Mouse (Mus musculus): ENCODE measurements around the gene Sox10. TPM values are rescaled to one million over a fixed set of nuclear protein-coding genes. Genes with fewer than 3 reads are reported as not detected.

Gene Sox10
- total RNA-seq, 2 experiments from 2014 or later, result 22.5 to 27.0 TPM

DNA sequence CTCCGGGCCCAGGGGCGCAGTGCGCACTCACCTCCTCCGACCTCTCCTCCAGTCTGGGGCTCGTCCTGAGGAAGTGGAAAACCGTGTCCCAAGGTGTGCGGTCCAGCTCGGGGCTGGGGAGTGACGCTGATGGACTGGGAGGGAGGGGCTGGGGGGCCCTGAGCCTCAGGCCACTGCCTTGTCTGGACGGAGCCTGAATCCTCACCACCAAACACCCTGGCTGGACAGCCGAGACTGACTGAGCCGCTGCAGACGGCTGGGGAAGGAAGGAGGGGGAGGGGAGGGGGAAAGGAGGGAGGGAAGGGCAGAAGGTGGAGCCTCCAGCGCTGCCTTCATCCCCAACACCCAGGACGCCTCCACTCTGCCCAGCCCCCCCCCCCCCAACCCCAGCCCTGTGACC lies 789 bp downstream of the Sox10 start:
- intact Hi-C loops (cut with DNase I), result no loop called here
- DNase-seq (ENCODE audit: extremely low spot score in 1 of 2, low spot score in 2 of 2), result no peak

DNA sequence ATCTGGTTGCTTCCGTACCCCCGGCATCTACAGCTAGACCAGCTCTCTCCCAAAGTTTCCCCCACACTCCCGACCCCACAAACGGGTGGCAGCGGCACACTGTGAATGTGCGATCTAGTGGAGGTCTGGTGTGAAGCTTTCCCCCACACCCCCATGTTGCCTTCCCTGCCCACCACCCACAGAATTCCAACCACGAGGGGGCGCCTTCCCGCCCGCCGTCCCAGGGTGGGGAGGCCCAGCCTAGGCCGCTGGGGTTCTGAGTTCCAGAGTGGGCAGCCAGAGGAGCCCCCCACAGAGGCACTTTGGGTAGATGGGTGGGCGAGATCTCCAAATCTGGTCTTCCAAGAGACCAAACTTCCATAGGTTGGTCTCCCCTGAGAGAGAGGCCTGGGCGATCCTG lies 2.2 kb downstream of the Sox10 start:
- DNase-seq (ENCODE audit: extremely low spot score in 1 of 2, low spot score in 2 of 2), result no peak
- intact Hi-C loops (cut with DNase I), result no loop called here

DNA sequence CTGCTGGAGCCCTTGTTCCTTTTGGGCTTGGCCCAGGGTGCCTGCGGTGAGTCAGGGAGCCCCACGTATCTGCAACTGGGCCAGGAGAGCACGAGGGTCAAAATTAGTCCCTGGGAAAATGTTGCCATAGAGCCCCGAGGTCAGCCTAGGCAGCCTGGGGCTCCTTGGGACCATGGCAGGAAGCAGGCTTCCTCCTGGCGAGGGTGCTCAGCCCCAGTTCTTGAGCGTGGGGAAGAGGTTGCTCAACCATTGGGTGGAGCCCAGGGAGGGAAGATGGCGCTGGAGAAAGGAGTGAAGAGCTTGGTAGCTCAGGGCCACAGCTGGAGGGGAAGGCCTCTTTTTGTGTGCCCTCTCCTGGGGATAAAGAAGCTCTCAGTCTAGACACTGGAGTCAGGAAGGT lies 2.7 kb downstream of the Sox10 start:
- intact Hi-C loops (cut with DNase I), result no loop called here
- DNase-seq (ENCODE audit: extremely low spot score in 1 of 2, low spot score in 2 of 2), result no peak

DNA sequence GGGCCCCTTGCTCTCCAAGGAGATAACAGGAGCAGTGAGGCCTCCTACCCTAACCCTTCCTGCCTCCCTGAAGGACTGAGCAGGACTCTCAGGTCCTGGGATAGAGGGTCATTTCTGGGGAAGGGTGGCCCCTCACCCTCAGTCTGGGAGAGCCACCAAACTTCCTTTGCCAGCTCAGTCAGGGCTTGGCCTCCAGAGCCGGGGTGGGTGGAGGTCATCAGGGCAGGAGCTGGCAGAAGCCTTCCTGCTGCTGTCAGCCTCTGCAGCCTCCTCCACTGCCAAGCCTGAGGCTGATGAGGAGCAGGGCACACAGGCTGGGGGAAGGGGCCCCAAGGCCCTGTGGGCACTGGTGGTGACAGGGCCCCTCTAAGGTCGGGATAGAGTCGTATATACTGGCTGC lies 9.5 kb downstream of the Sox10 start:
- intact Hi-C loops (cut with DNase I), result no loop called here
- no peak for DNase-seq (ENCODE audit: extremely low spot score in 1 of 2, low spot score in 2 of 2)

DNA sequence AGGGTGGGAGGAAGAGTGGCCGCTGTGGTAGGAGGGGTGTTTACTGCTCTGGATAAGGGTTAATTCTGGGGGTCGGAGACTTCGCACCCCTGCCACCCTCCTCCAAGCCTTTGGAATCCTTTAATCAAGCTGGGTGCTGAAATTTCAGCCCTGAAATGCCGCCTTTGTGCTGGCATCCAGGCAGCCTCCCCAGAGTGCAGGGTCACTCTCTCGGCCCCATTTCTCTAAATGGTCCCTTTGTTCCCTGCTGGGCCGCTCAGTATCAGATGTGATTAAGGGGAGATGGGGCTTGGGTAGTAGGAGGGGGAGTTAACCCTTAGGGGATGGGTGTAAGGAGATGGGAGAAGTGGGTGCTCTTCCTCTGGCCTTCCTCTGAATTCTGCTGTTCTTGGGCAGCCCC lies 12.3 kb downstream of the Sox10 start:
- DNase-seq (ENCODE audit: extremely low spot score in 1 of 2, low spot score in 2 of 2), result no peak
- intact Hi-C loops (cut with DNase I), result no loop called here

DNA sequence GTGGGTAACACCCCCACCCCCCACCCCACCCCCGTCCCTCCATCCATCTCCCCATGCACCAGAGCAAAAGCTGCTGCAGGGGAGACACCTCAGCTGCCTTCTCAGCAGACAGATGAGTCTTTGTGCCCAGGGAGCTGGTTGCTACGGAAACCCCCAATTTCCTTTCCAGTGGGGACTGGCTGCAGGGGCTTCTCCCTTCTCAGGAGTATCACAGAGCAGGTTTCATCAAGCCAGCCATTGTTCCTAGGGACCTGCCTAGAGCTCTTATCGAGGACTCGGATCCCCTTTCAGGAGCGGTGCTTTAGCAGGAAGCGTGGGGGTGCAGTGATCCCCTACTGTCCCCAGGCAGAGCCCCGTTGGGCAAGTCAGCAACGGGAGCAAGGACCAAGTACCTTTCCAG lies 13.2 kb downstream of the Sox10 start:
- DNase-seq (ENCODE audit: extremely low spot score in 1 of 2, low spot score in 2 of 2), result peak in 1 of 2 experiments; percentile 43
- intact Hi-C loops (cut with DNase I), result no loop called here

DNA sequence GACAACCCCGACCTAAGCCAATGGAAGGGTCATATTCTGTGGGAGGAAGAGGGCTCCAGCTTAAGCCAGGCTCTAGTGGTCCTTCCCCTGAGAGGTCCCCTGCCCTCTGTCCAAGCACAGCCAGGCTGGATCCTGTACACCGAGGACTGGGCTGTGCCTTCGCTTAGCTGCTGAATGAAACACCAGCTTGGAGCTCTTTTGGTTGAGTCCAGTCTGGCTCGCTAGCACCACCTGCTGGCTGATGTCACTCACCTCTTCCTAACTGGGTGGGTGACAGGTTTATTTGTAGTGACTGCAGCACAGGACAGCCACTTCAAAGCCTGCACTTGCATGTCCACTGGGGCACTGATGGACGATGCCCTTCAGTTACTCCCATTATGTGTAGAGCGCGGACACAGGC lies 16.5 kb downstream of the Sox10 start:
- DNase-seq (ENCODE audit: extremely low spot score in 1 of 2, low spot score in 2 of 2), result peak; percentile 59 to 89
- intact Hi-C loops (cut with DNase I), result no loop called here

DNA sequence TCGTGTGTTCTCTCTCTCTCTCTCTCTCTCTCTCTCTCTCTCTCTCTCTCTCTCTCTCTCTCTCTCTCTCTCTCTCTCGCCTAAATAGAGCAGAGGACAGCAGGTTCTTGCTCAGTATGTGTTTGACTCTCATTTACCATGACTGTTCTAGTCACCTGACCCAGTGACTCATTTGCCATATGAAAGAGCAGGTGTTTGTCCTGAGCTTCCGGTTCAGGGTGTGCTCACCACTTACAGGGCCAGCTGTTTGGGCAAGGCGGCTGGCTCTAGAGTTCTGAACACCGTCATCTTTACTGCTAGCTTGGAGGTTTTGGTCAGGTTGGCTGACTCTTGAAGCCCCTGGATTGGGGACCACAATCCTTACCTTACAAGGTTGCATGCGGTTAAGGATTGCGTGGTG lies 19.5 kb downstream of the Sox10 start:
- intact Hi-C loops (cut with DNase I), result no loop called here
- DNase-seq (ENCODE audit: extremely low spot score in 1 of 2, low spot score in 2 of 2), result no peak

DNA sequence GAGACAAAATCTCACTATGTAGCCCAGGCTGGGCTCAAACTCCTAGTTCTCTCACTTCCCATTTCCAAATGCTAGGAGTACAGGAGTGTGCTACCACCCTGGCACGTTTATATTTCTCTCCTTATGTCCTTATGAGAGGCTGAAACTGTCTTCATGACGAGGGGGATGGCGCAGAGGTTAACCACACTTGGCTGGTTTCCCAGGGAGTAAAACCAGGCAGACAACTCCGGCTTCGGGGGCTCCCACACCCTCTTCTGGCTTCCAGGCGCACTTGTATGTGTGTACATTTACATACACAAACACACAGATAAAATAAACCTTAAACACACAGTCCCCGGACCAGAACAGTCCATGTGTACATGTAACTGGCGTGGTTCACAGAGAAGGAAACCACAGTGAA lies 21.0 kb downstream of the Sox10 start:
- intact Hi-C loops (cut with DNase I), result loop anchor here (5.0 kb wide), 2 partner anchors 47 to 67 kb away; partner anchors contain the start of gene Eif3l
- no peak for DNase-seq (ENCODE audit: extremely low spot score in 1 of 2, low spot score in 2 of 2)

DNA sequence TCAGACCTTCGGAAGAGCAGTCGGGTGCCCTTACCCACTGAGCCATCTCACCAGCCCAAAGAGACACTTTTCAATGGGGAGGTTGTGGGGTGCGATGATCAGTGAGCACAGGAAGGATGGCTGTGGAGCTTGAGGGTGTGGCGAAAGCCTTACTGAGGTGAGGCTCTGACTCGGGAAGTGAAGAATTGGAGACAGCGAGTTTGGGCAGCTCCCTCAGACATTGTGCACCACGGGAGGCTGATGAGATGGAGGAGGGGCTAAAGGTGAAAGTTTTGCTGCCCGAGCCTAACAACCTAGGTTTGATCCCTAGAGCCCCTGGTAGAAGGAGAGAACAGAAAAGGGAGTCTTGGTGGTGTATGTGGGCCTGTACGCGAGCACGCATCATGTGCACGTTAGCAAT lies 21.7 kb downstream of the Sox10 start:
- intact Hi-C loops (cut with DNase I), result loop anchor here (5.0 kb wide), 2 partner anchors 46 to 66 kb away; partner anchors contain the start of gene Eif3l
- DNase-seq (ENCODE audit: extremely low spot score in 1 of 2, low spot score in 2 of 2), result no peak

DNA sequence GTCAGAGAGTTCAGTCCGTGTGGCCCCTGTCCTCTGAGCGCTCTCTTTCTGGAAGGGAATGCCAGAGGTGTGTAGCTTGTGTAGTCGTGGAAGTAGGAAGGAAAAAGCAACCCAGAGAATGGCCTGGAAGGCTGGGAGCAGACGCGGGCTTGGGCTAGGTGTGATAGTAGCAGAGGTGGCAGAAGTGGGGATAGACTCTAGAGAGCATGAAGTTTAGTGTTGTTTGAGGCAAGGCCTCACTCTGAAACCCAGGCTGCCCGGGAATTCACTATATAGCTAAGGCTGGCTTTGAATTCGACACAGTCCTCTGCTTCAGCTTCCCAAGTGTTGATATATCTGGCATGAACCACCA lies 23.5 kb downstream of the Sox10 start:
- intact Hi-C loops (cut with DNase I), result loop anchor here (5.0 kb wide), 2 partner anchors 44 to 64 kb away; partner anchors contain the start of gene Eif3l
- DNase-seq (ENCODE audit: extremely low spot score in 1 of 2, low spot score in 2 of 2), result no peak

DNA sequence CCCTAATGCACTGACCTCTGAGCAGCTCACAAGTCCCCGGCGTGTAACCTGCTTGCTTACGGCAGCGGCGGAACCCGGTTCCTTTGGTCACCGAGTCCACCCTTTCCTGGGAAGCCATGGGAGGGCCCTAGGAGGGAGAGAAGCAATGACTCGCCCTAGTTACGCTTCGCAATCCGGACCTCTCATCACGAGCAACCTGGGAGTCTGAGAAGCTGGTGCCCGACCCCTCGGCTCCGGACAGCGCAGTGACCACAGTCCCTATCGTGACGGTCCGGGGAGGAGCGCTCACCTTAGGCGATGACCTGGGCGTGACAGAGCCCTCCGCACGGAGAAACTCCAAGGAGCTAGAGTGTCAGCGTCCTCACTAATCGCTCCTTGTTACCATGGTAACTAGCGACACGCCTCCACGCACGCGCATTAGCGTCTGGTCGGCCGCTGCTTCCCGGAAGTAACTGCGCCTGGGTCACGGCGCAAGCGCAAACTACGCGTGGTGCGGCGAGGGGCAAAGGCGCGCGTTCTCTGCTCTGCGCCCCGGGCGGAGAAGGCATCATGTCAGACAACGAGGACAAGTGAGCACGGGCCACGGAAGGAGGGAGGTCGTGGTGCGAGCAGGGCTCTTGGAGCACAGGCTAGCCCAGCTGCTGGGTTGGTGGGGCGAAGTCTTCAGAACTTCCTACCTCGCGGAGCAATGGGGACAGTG lies 24.0 kb downstream of the Sox10 start, which contains the start of the genes Polr2f and 1700088E04Rik:
Gene Polr2f, plus strand, starts transcription at position 144 of the 700 bp plus-strand sequence.
Gene 1700088E04Rik, minus strand, starts transcription at position 388 of the 700 bp plus-strand sequence.
- peak; percentile 94 to 96 for DNase-seq (ENCODE audit: extremely low spot score in 1 of 2, low spot score in 2 of 2)
- intact Hi-C loops (cut with DNase I), result loop anchor here (5.0 kb wide), 2 partner anchors 44 to 64 kb away; partner anchors contain the start of gene Eif3l

DNA sequence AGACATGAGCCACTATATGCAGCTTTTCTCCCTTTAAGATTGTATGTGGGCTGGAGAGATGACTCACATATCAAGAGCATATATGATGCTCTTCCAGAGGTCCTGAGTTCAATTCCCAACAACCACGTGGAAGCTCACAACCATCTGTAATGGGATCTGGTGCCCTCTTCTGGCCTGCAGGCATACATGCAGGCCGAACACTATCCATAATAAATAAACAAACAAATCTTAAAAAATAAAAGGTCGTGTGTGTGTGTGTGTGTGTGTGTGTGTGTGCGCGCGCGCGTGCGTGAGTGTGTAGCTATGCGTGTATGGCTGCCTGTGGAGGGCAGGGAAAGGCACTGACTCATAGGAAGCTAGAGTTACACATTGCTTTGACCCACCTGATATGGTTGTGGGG lies 25.4 kb downstream of the Sox10 start:
- no peak for DNase-seq (ENCODE audit: extremely low spot score in 1 of 2, low spot score in 2 of 2)
- intact Hi-C loops (cut with DNase I), result loop anchor here (5.0 kb wide), 2 partner anchors 42 to 62 kb away; partner anchors contain the start of gene Eif3l

DNA sequence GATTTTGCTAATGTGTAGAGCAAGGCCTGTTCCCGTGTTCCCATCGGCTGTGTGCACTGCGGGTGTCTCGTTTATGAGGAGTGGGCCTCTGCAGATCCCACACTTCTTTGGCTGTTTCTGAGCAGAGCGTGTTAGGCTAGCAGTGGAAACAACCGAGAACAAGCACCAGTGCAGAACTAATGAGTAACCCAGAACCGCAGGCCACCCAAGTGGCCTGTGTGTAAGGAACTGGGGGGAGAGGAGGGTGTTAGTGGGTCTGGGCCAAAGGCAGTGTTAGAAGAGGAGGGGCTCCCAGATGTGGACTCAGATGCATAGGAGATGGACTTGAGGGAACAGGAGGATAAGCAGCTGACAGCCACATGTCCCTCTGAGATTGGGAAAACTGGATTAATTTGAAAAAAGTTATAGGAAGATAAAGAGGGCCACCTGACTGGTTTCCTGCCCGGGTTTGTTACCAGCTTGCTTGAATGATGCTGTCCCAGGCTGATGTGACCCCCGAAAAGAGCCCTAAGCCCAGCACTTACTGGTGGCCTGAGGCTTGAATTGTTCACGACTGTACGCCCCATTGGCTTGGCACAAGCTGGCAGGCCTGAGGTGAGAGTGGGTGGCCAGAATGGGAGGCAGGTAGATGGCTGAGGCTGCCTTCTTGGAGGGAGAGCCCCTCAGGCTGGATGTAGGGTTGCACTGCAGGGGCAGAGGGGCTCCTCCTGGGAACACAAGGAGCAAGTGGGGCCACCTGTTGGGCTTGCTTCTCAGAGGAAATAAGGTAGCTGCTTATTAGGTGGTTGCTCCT lies 29.1 kb downstream of the Sox10 start:
- no peak for DNase-seq (ENCODE audit: extremely low spot score in 1 of 2, low spot score in 2 of 2)
- intact Hi-C loops (cut with DNase I), result no loop called here

DNA sequence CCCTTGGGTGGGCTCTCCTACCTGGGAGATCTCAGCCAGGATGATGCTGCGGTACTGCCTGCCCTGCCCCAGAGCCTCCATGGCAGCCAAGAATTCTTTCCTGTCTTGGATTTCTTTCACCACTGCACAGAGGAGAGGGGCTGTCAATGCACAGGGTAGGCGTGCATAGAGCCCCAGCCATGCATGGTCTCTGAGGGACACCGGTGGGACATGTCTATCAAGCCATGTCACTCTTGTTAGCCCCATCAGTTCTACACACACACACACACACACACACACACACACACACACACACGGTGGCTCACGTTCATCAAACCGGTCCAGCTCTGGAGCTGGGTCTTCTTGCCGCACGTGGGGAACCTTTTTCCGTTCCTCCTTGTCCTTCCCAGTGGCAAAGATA lies 29.7 kb downstream of the Sox10 start:
- no peak for DNase-seq (ENCODE audit: extremely low spot score in 1 of 2, low spot score in 2 of 2)
- intact Hi-C loops (cut with DNase I), result no loop called here

DNA sequence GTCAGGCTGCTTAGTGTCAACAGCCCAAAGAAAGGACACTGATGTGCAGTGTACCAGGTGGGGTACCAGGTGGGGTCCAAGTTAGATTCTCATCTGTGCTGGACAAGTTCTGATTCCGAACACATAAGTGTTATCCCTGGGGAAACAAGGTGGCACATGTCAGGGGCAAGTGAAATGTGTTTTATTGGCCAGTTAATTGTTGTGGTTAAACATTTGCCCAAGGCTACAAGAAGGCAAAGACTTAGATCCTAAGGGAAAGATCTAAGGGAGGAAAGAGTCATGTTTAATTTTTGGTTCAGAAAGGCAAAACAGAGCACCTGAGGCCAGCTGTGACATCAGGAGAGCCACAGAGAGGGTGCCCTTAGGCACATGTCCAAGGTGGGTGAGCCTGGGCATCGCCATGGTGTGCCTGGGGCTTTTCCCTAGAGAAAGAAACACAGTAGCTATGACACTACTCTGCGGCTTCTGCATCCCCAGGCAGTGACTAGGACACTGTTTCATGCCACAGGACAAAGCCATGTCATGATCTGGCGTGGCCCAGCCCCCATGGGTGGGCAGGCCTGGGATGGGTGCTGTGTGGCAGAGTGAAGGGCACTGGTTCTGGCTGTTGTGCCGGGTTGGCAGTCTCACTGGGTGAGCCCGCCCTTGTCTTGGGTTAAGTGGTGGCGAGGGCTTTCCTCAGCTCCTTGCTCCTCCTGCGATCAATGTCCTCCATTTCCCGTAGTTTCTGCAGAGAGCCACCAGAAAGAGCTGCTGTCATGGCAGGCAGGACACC lies 30.4 kb downstream of the Sox10 start:
- no peak for DNase-seq (ENCODE audit: extremely low spot score in 1 of 2, low spot score in 2 of 2)
- intact Hi-C loops (cut with DNase I), result no loop called here

DNA sequence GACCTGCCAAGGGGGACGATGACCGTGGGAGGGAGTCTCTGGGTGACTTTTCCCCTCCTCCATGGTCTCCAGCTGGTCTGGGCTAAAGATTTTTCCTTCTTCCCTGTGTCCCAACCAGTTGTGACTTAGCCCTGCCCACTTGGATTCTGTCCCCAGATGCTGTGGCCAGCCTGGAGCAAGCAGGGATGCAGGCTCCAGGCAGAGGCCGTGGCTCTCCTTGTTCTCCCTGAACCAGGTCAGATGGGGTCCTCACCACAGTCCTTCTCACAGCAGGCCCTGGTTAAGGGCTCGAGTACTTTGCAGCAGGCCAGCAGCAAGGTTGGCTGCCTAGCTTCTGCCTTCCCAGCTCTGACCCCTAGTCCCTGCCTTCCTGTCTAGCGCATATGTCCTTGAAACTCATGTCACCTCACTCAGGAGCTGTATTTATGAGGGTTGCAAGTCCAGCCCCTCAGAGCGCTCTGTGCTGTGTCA lies 31.8 kb downstream of the Sox10 start:
- no peak for DNase-seq (ENCODE audit: extremely low spot score in 1 of 2, low spot score in 2 of 2)
- intact Hi-C loops (cut with DNase I), result no loop called here

DNA sequence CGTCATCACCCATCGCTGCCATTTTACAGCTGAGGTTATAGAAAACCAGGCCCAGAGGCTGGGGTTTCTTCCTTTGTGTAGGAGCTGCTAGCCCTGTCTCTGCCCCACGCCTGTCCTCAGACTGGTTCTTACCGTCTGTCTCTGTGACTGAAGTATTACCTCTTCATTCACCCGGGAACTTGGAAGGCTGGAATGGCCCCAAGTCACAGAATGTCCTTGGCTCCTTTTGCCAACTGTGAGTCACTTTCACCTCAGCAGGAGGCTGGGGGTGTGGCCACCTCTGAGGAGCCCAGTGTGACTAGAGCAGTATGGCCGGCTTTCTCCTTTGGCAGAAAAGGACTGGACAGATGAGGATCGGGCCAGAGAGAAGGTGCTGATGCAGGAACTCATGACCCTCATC lies 33.6 kb downstream of the Sox10 start:
- DNase-seq (ENCODE audit: extremely low spot score in 1 of 2, low spot score in 2 of 2), result no peak
- intact Hi-C loops (cut with DNase I), result no loop called here

DNA sequence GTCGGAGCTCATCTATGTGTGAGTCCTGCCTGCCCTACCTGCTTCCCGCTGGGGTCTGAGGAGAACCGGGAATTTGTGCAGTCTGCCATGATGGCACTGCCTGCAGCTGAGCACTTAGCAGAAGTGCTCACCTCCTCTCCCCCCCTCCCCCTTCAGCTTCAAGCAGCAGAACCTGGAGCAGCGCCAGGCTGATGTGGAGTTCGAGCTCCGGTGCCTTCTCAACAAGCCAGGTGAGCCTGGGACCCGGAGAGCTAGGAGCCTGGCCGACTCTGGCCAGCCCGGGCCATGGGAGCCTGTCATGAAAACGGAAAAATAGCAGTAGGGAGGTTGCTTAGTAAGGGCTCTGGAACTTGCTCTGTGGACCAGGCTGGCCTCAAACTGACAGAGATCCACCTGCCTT lies 34.3 kb downstream of the Sox10 start:
- intact Hi-C loops (cut with DNase I), result no loop called here
- no peak for DNase-seq (ENCODE audit: extremely low spot score in 1 of 2, low spot score in 2 of 2)

Data from left cerebral cortex, postnatal 10 days (tissue).